Mouse (Mus musculus) common myeloid progenitor, adult 5-6 weeks (primary cell): ENCODE measurements around the gene Zfp275. TPM values are rescaled to one million over a fixed set of nuclear protein-coding genes. Genes with fewer than 3 reads are reported as not detected.
"Not testable (repeated sequence)": the region's sequence is repeated elsewhere in the genome, so short reads cannot be mapped to it uniquely, and the experiment has no call there.

Source experiments
- ATAC-seq: replicated peaks from 2 replicates; pipeline ENCODE4 v1.8.0; 2016; ENCODE audit warnings: low read depth, mild to moderate bottlenecking, moderate TSS enrichment, inconsistent platforms; ENCODE audit not compliant: poor library complexity, severe bottlenecking
- total RNA-seq: library from RNA; stranded (forward); fragments of 200-1000, 187-1606 nt; gene quantifications from 2 replicates; pipeline ENCODE4 v1.2.3, GENCODE M21; 2017

Zfp275 gene
- total RNA-seq: 9.8 and 10.1 TPM in 2 replicates

GRCm38 (mm10) chrX:73342483-73342895 lies at the start of gene Zfp275:
Gene Zfp275 (plus strand): TSS chrX:73342621.
- ATAC-seq: peak; percentile 88

GRCm38 (mm10) chrX:73292876-73293275 lies 49.5 kb upstream of the Zfp275 start, which contains the start of the genes Xlr5a and Xlr5c:
Gene Xlr5a (minus strand): TSS chrX:73292976.
Gene Xlr5c (minus strand): TSS chrX:73292976.
- ATAC-seq: not testable (repeated sequence)

- ATAC-seq: not testable (repeated sequence)
These were observed 46.7 kb upstream of the Zfp275 start for GRCm38 (mm10) chrX:73295745-73296144.

GRCm38 (mm10) chrX:73312522-73312921 lies 29.9 kb upstream of the Zfp275 start:
- ATAC-seq: peak; percentile 68

GRCm38 (mm10) chrX:73321029-73321428 lies 21.4 kb upstream of the Zfp275 start:
- ATAC-seq: no peak

- ATAC-seq: 0 out of 2 replicates have a peak, but pooled peaks have one; percentile 15
These were observed 15.2 kb upstream of the Zfp275 start for GRCm38 (mm10) chrX:73327215-73327614.

- no peak for ATAC-seq
These were observed 8.9 kb upstream of the Zfp275 start for GRCm38 (mm10) chrX:73333548-73333947.

- no peak for ATAC-seq
These were observed 5.7 kb upstream of the Zfp275 start, which contains the start of gene Gm45015 for GRCm38 (mm10) chrX:73336740-73337139. Gene Gm45015 (minus strand): TSS chrX:73336840.

- ATAC-seq: no peak
These were observed 948 bp upstream of the Zfp275 start for GRCm38 (mm10) chrX:73341473-73341872.

GRCm38 (mm10) chrX:73342068-73342467 lies 353 bp upstream of the Zfp275 start:
- ATAC-seq: no peak

- ATAC-seq: no peak; the same call in 1 of the 2 replicates
These were observed 717 bp downstream of the Zfp275 start for GRCm38 (mm10) chrX:73342941-73343735.

GRCm38 (mm10) chrX:73343802-73344201 lies 1.4 kb downstream of the Zfp275 start:
- ATAC-seq: peak; percentile 59

GRCm38 (mm10) chrX:73344346-73344745 lies 1.9 kb downstream of the Zfp275 start:
- ATAC-seq: no peak

- ATAC-seq: peak; percentile 74
These were observed 13.7 kb downstream of the Zfp275 start for GRCm38 (mm10) chrX:73356163-73356562.

- peak; percentile 38; the same call in 1 of the 2 replicates for ATAC-seq
These were observed 14.3 kb downstream of the Zfp275 start for GRCm38 (mm10) chrX:73356719-73357118.

- peak; percentile 76 for ATAC-seq
These were observed 20.9 kb downstream of the Zfp275 start for GRCm38 (mm10) chrX:73363291-73363690.

- ATAC-seq: no peak
These were observed 42.0 kb downstream of the Zfp275 start for GRCm38 (mm10) chrX:73384419-73384818.

GRCm38 (mm10) chrX:73384924-73385323 lies 42.5 kb downstream of the Zfp275 start:
- no peak for ATAC-seq

- ATAC-seq: no peak
These were observed 49.1 kb downstream of the Zfp275 start for GRCm38 (mm10) chrX:73391481-73391880.

GRCm38 (mm10) chrX:73396446-73396845 lies 54.0 kb downstream of the Zfp275 start:
- no peak for ATAC-seq

GRCm38 (mm10) chrX:73398636-73399035 lies 56.2 kb downstream of the Zfp275 start, which contains the start of gene Gm18336:
Gene Gm18336 (minus strand): TSS chrX:73398736.
- not testable (repeated sequence) for ATAC-seq
